Mouse (Mus musculus) CH12.LX (cell line): Measurements from ENCODE around the gene Spice1. TPM values are rescaled to one million over a fixed set of nuclear protein-coding genes. Genes with fewer than 3 reads are reported as not detected.

ENCODE experiments used
- DNase-seq: peaks from one replicate; pipeline ENCODE4 v3.0.0-alpha.2; 2013; ENCODE audit errors: extremely low read depth
- H3K27ac ChIP-seq: 2 replicates; pipeline ENCODE4 v1.5.1; 2012; ENCODE audit warnings: low read depth, mild to moderate bottlenecking, control low read depth, moderate library complexity; ENCODE audit not compliant: insufficient read depth
- H3K27me3 ChIP-seq: replicated peaks from 2 replicates; pipeline ENCODE3; 2012; ENCODE audit warnings: inconsistent platforms
- H3K36me3 ChIP-seq, 2 experiments: replicated peaks in 1 of 2; 2 replicates each; pipeline versions ENCODE3 to v1.6.1; 2012; ENCODE audit warnings: inconsistent platforms in 1 of 2, low read length in 1 of 2, mild to moderate bottlenecking in 1 of 2, mixed read lengths in 1 of 2, moderate library complexity in 1 of 2; ENCODE audit not compliant: control insufficient read depth in 1 of 2, insufficient read depth in 1 of 2
- H3K4me1 ChIP-seq, 2 experiments: 2 replicates each; pipeline ENCODE4 v1.6.1; 2012; ENCODE audit warnings: inconsistent platforms in 1 of 2, moderate library complexity in 1 of 2; ENCODE audit not compliant: insufficient read depth in 2 of 2, control insufficient read depth in 1 of 2
- H3K4me2 ChIP-seq: 2 replicates; pipeline ENCODE4 v1.6.1; 2012; ENCODE audit warnings: low read depth, mild to moderate bottlenecking, control low read depth; ENCODE audit not compliant: poor library complexity, insufficient read depth, severe bottlenecking
- H3K4me3 ChIP-seq, 3 experiments: fragments of 150-350 bp in 1 of 3; sonication (generic) in 1 of 3; replicated peaks in 1 of 3; 2 replicates each; pipeline versions ENCODE3 to v1.5.1; 2011 to 2012; ENCODE audit warnings: low read depth in 2 of 3, low read length in 2 of 3, mild to moderate bottlenecking in 2 of 3, moderate library complexity in 2 of 3, control low read depth in 1 of 3, improper control_type of control experiment in 1 of 3, inconsistent platforms in 1 of 3, mixed read lengths in 1 of 3; ENCODE audit not compliant: poor library complexity in 1 of 3
- H3K79me2 ChIP-seq: replicated peaks from 2 replicates; pipeline ENCODE4 v1.6.1; 2012; ENCODE audit warnings: mild to moderate bottlenecking, moderate library complexity; ENCODE audit not compliant: control insufficient read depth, poor library complexity, insufficient read depth, severe bottlenecking; ENCODE audit errors: extremely low read depth
- H3K9ac ChIP-seq: 2 replicates; pipeline ENCODE4 v1.6.1; 2012; ENCODE audit warnings: low read depth, mild to moderate bottlenecking, control low read depth, moderate library complexity; ENCODE audit not compliant: insufficient read depth
- H3K9me3 ChIP-seq: replicated peaks from 2 replicates; pipeline ENCODE3; 2012; ENCODE audit warnings: low read length, inconsistent platforms, mixed read lengths
- BHLHE40 ChIP-seq: IDR thresholded peaks from 2 replicates; pipeline ENCODE4 v1.6.1; 2011; ENCODE audit warnings: mild to moderate bottlenecking, low read depth, low read length, improper control_type of control experiment
- CHD1 ChIP-seq: IDR thresholded peaks from 2 replicates; pipeline ENCODE4 v1.6.1; 2012; ENCODE audit warnings: low read depth, low read length, improper control_type of control experiment, inconsistent platforms
- CHD2 ChIP-seq: IDR thresholded peaks from 2 replicates; pipeline ENCODE4 v1.6.1; 2011; ENCODE audit warnings: low read length, improper control_type of control experiment
- E2F4 ChIP-seq: IDR thresholded peaks from 2 replicates; pipeline ENCODE4 v1.6.1; 2011; ENCODE audit warnings: low read depth, low read length, improper control_type of control experiment; ENCODE audit not compliant: insufficient replicate concordance
- ELF1 ChIP-seq: IDR thresholded peaks from 2 replicates; pipeline ENCODE4 v1.6.1; 2014; ENCODE audit warnings: low read depth, mild to moderate bottlenecking, inconsistent platforms, low read length, improper control_type of control experiment
- ETS1 ChIP-seq: conservative IDR thresholded peaks from 2 replicates; pipeline ENCODE4 v1.6.1; 2012; ENCODE audit warnings: low read depth, mild to moderate bottlenecking, inconsistent platforms, low read length, improper control_type of control experiment, moderate library complexity
- HCFC1 ChIP-seq: IDR thresholded peaks from 2 replicates; pipeline ENCODE4 v1.6.1; 2012; ENCODE audit warnings: low read depth, mild to moderate bottlenecking, inconsistent platforms, low read length, improper control_type of control experiment
- IRF4 ChIP-seq: IDR thresholded peaks from 2 replicates; pipeline ENCODE4 v1.6.1; 2014; ENCODE audit warnings: low read depth, mild to moderate bottlenecking, inconsistent platforms, low read length, improper control_type of control experiment
- JUND ChIP-seq: conservative IDR thresholded peaks from 2 replicates; pipeline ENCODE4 v1.6.1; 2011; ENCODE audit warnings: low read depth, low read length, improper control_type of control experiment
- MAFK ChIP-seq: IDR thresholded peaks from 2 replicates; pipeline ENCODE4 v1.6.1; 2011; ENCODE audit warnings: low read length, improper control_type of control experiment; ENCODE audit not compliant: insufficient replicate concordance
- MAZ ChIP-seq: IDR thresholded peaks from 2 replicates; pipeline ENCODE4 v1.6.1; 2012; ENCODE audit warnings: low read depth, mild to moderate bottlenecking, inconsistent platforms, low read length, improper control_type of control experiment, moderate library complexity
- MEF2A ChIP-seq: IDR thresholded peaks from 2 replicates; pipeline ENCODE4 v1.6.1; 2014; ENCODE audit warnings: low read depth, mild to moderate bottlenecking, inconsistent platforms, low read length, improper control_type of control experiment, borderline replicate concordance
- MXI1 ChIP-seq: IDR thresholded peaks from 2 replicates; pipeline ENCODE4 v1.6.1; 2011; ENCODE audit warnings: mild to moderate bottlenecking, low read depth, low read length, improper control_type of control experiment
- MYC ChIP-seq: IDR thresholded peaks from 2 replicates; pipeline ENCODE4 v1.6.1; 2011; ENCODE audit warnings: low read depth, mild to moderate bottlenecking, improper control_type of control experiment, low read length
- PAX5 ChIP-seq: IDR thresholded peaks from 2 replicates; pipeline ENCODE4 v1.6.1; 2012; ENCODE audit warnings: low read length, inconsistent platforms, mixed read lengths
- POLR2AphosphoS2 ChIP-seq: IDR thresholded peaks from 2 replicates; pipeline ENCODE4 v1.6.1; 2011; ENCODE audit warnings: low read depth, low read length, improper control_type of control experiment
- RAD21 ChIP-seq: IDR thresholded peaks from 2 replicates; pipeline ENCODE4 v1.6.1; 2011; ENCODE audit warnings: low read depth, mild to moderate bottlenecking, low read length, improper control_type of control experiment, moderate library complexity
- SIN3A ChIP-seq: IDR thresholded peaks from 2 replicates; pipeline ENCODE4 v1.6.1; 2012; ENCODE audit warnings: low read length, improper control_type of control experiment, inconsistent platforms
- TBP ChIP-seq: conservative IDR thresholded peaks from 2 replicates; pipeline ENCODE4 v1.6.1; 2011; ENCODE audit warnings: low read depth, low read length, improper control_type of control experiment
- TCF12 ChIP-seq: IDR thresholded peaks from 2 replicates; pipeline ENCODE4 v1.6.1; 2014; ENCODE audit warnings: low read depth, mild to moderate bottlenecking, inconsistent platforms, low read length, improper control_type of control experiment
- USF2 ChIP-seq: conservative IDR thresholded peaks from 2 replicates; pipeline ENCODE4 v1.6.1; 2011; ENCODE audit warnings: low read depth, low read length, improper control_type of control experiment
- ZMIZ1 ChIP-seq: IDR thresholded peaks from 2 replicates; pipeline ENCODE4 v1.6.1; 2012; ENCODE audit warnings: low read depth, mild to moderate bottlenecking, inconsistent platforms, low read length, improper control_type of control experiment
- ZNF384 ChIP-seq: IDR thresholded peaks from 2 replicates; pipeline ENCODE4 v1.6.1; 2012; ENCODE audit warnings: low read depth, low read length, improper control_type of control experiment, inconsistent platforms
- dilution Hi-C: fragments of 300-500 bp; cut with MboI; formaldehyde crosslinking; loops from 2 replicates; pipeline ENCODE4 v1.14.3; 2020; ENCODE audit warnings: low sequenced_read_pairs; ENCODE audit not compliant: extremely low pct_unique_long_range_greater_than_20kb, extremely low pct_ligation_motif_present
- in situ Hi-C: fragments of 300-500 bp; cut with MboI; formaldehyde crosslinking; loops from 3 replicates; pipeline ENCODE4 v1.14.3; 2019; ENCODE audit warnings: low sequenced_read_pairs, low pct_ligation_motif_present, low pct_unique_long_range_greater_than_20kb, mixed read lengths
- polyA plus RNA-seq: library from polyadenylated mRNA; unstranded; fragments of >175 nt; gene quantifications from 2 replicates; pipeline ENCODE4 v1.2.1, GENCODE M21; 2012; ENCODE audit warnings: low read depth; ENCODE audit not compliant: insufficient read length
- total RNA-seq, 2 experiments: library from RNA; depleted of rRNA; stranded (reverse); fragments of 300-350 nt in 1 of 2; fragments of >200 nt in 1 of 2; gene quantifications; 2 replicates each; pipeline ENCODE4 v1.2.3; 2012 to 2014

Spice1 gene
- total and polyA plus RNA-seq, 3 experiments, result 12.1 to 19.6 (median 15.7) TPM

GRCm38 (mm10) chr16:44303822-44304221, 43.1 kb upstream of the Spice1 start:
- no peak overlapping the region for H3K27ac ChIP-seq
- no peaks in the 10 kb centered on the region; a peak in 2 of 4 replicates for H3K4me1 ChIP-seq
- no peak for TF ChIP-seq ZNF384
- no peak for TF ChIP-seq MAFK
- TF ChIP-seq BHLHE40, result no peak
- no peak for TF ChIP-seq E2F4
- no peak for TF ChIP-seq IRF4
- TF ChIP-seq TCF12, result no peak
- TF ChIP-seq TBP, result no peak
- H3K4me3 ChIP-seq, result no peak overlapping the region
- DNase-seq, result no peak
- in situ Hi-C loops, result no loop called here
- no peaks in the 10 kb centered on the region for H3K36me3 ChIP-seq
- H3K4me2 ChIP-seq, result no peak overlapping the region
- no peaks in the 10 kb centered on the region for H3K27me3 ChIP-seq
- H3K9ac ChIP-seq, result no peak overlapping the region
- no peaks in the 10 kb centered on the region for H3K9me3 ChIP-seq
- dilution Hi-C loops, result no loop called here
- no peaks in the 10 kb centered on the region for H3K79me2 ChIP-seq

DNA sequence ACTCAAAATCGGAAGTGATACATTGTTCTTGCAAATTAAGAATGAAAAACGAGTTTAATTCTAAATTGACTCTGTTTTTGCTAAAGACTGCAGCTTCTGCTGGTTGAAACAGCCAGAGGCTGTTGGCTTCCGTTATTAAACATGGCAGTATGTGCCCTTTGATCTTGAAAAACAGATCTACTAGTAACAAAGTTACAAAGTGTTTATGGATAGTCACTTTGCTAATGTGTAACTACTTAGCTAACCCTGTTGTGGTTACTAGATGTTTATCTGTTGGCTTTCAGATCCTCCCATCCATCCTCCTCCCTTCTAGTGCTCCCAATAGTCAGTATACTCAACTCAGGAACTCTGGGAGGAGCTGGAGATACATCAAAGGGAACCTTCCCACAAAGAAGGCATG, 41.3 kb upstream of the Spice1 start:
- H3K4me2 ChIP-seq, result no peak overlapping the region
- no peaks in the 10 kb centered on the region; a peak in 1 of 4 replicates for H3K4me1 ChIP-seq
- H3K27ac ChIP-seq, result no peak overlapping the region
- H3K27me3 ChIP-seq, result no peaks in the 10 kb centered on the region
- no peak overlapping the region for H3K4me3 ChIP-seq
- in situ Hi-C loops, result no loop called here
- H3K9me3 ChIP-seq, result no peaks in the 10 kb centered on the region
- DNase-seq, result no peak
- TF ChIP-seq MYC, result no peak
- no peak for TF ChIP-seq MXI1
- TF ChIP-seq MAFK, result no peak
- no peak for TF ChIP-seq USF2
- no peak for TF ChIP-seq TBP
- no peaks in the 10 kb centered on the region for H3K36me3 ChIP-seq
- H3K9ac ChIP-seq, result no peak overlapping the region
- dilution Hi-C loops, result no loop called here
- H3K79me2 ChIP-seq, result no peaks in the 10 kb centered on the region

DNA sequence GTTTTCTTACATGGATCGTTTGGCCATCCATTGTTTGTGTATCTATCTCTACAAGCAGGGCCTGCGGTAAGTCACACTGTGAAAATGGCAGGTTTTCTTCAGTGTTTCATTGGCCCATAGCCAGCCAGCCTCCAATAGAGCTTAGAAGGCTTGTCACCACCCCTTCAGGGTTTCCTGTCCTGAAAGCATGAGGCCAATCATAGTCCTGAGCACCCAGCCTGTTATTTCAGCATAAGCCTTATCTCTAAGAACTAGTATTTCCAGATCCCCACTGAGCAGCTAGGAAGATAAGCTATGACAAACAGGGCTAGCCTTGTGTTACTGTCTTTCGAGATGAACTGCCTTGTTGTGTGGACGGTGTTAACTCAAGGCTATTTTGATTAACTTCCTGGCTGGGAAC, 33.5 kb upstream of the Spice1 start:
- in situ Hi-C loops, result no loop called here
- H3K4me3 ChIP-seq, result no peak overlapping the region
- no peaks in the 10 kb centered on the region for H3K79me2 ChIP-seq
- no peaks in the 10 kb centered on the region for H3K9me3 ChIP-seq
- DNase-seq, result no peak
- TF ChIP-seq CHD2, result no peak
- TF ChIP-seq ELF1, result no peak
- no peak for TF ChIP-seq SIN3A
- TF ChIP-seq TBP, result no peak
- TF ChIP-seq ETS1, result no peak
- TF ChIP-seq POLR2AphosphoS2, result no peak
- TF ChIP-seq PAX5, result no peak
- TF ChIP-seq RAD21, result no peak
- TF ChIP-seq HCFC1, result no peak
- no peak for TF ChIP-seq MAZ
- no peak for TF ChIP-seq ZMIZ1
- TF ChIP-seq IRF4, result no peak
- TF ChIP-seq CHD1, result no peak
- no peak for TF ChIP-seq MAFK
- no peak for TF ChIP-seq ZNF384
- TF ChIP-seq MYC, result no peak
- TF ChIP-seq MEF2A, result no peak
- no peak for TF ChIP-seq JUND
- dilution Hi-C loops, result no loop called here
- no peak overlapping the region for H3K27ac ChIP-seq
- H3K9ac ChIP-seq, result no peak overlapping the region
- H3K4me1 ChIP-seq, result no peaks in the 10 kb centered on the region
- H3K27me3 ChIP-seq, result no peaks in the 10 kb centered on the region
- no peaks in the 10 kb centered on the region for H3K36me3 ChIP-seq
- no peak overlapping the region for H3K4me2 ChIP-seq
